Mouse (Mus musculus): ENCODE data around the gene Emc7. TPM values are rescaled to one million over a fixed set of nuclear protein-coding genes. Genes with fewer than 3 reads are reported as not detected.
A peak's percentile ranks its signal among the peaks of the same experiment; 100 is the strongest.

Emc7 gene
- polyA plus RNA-seq, 1 experiment from 2014 or later: 11.5 TPM

DNA sequence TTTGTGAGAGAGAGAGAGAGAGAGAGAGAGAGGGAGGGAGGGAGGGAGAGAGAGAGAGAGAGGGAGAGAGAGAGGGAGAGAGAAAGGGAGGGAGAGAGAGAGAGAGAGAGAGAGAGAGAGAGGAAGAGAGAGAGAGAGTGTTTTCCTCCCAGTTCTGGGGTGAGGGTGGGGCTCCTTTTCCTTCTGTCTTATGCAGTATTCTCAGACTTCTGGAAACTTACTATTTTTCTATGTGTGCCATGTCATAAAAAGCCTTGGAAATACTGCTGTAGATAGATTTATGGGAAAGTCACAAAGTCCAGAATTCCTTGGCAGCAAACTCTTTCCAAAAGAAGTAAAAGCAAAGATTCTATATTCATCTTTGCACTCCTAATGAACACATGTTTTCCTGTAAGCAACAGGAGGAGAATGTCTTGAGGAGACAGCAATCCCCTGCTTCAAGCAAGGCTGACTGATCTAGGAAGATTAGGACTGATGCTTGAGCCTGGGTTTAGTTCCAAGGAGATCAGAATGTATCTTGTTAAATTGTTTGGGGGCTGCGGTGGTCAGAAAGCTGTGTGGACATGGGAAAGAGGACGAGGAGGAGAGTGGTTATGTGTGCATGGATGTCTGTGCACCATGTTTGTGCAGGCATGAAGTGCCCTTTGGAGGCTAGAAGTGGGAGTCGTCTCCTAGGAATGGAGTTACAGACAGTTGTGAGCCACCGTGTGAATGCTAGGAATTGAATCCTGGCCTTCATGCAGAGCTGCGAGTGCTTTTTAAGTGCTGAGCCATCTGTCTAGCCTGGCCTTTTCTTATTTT lies 27.9 kb downstream of the Emc7 start:
- WGBS: 74% methylated on average over 5 of the region's 5 CpGs

DNA sequence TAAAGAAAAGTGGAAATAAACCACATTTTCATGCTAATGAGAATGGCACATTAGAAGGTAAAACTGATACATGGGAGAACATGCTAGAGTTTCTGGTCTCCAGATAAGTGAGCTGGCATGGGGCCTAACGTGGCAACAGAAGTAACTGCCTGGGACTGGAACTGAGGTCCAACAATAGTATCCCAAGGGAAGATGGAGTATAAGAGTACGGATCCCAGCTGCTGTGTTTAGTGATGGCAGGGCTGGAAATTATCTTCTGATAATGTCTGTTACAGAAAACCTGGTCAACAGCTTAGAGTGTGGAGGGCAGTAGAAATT lies 28.5 kb downstream of the Emc7 start:
- Histone ChIP-seq H3K9me3 (no peaks in the 10 kb centered on the region), H3K27me3 (no peaks in the 10 kb centered on the region), H3K4me3 (replicated peaks) (no peak overlapping the region), H3K4me2 (no peak overlapping the region), H3K27ac (no peak overlapping the region), H3K4me1 (no peaks in the 10 kb centered on the region), H3K36me3 (replicated peaks) (no peaks in the 10 kb centered on the region), H3K9ac (no peak overlapping the region)
- WGBS: 71% methylated on average over 2 of the region's 2 CpGs
- no peak for ATAC-seq (ENCODE audit: low FRiP score)

More for the DNA sequence above, 27.9 kb downstream of the Emc7 start:
- H3K4me3 ChIP-seq (replicated peaks): no peak overlapping the region
- no peaks in the 10 kb centered on the region for H3K27me3 ChIP-seq
- H3K9ac ChIP-seq: no peak overlapping the region
- H3K9me3 ChIP-seq: no peaks in the 10 kb centered on the region
- H3K4me1 ChIP-seq: no peaks in the 10 kb centered on the region
- no peaks in the 10 kb centered on the region for H3K36me3 ChIP-seq (replicated peaks)
- no peak overlapping the region for H3K27ac ChIP-seq
- no peak overlapping the region for H3K4me2 ChIP-seq
- no peak for ATAC-seq (ENCODE audit: low FRiP score)

DNA sequence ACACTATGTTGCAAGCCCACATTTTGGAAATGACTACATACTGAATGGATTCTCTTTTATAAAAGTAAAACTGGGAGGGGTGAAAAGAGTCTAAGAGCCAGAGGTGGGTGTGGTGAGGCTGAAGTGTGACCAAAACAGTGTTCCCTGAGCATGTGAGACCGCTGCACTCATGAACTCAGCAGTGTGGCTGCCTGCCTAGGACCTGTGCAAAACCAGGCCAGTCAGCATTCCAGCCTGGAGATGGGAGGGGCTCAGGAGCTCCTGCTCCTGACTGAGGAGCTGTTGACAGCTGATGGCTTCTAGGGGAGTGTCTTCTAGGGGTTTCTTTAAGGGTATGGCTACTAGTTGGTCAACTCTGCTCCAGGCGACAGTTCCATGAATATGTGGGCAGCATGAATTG lies 30.1 kb downstream of the Emc7 start:
- no peak overlapping the region for H3K4me2 ChIP-seq
- no peak overlapping the region for H3K27ac ChIP-seq
- 80% methylated on average over 2 of the region's 2 CpGs for WGBS
- H3K9me3 ChIP-seq: no peaks in the 10 kb centered on the region
- no peaks in the 10 kb centered on the region for H3K36me3 ChIP-seq (replicated peaks)
- H3K4me1 ChIP-seq: no peaks in the 10 kb centered on the region
- no peak overlapping the region for H3K4me3 ChIP-seq (replicated peaks)
- no peaks in the 10 kb centered on the region for H3K27me3 ChIP-seq
- no peak for ATAC-seq (ENCODE audit: low FRiP score)
- no peak overlapping the region for H3K9ac ChIP-seq

DNA sequence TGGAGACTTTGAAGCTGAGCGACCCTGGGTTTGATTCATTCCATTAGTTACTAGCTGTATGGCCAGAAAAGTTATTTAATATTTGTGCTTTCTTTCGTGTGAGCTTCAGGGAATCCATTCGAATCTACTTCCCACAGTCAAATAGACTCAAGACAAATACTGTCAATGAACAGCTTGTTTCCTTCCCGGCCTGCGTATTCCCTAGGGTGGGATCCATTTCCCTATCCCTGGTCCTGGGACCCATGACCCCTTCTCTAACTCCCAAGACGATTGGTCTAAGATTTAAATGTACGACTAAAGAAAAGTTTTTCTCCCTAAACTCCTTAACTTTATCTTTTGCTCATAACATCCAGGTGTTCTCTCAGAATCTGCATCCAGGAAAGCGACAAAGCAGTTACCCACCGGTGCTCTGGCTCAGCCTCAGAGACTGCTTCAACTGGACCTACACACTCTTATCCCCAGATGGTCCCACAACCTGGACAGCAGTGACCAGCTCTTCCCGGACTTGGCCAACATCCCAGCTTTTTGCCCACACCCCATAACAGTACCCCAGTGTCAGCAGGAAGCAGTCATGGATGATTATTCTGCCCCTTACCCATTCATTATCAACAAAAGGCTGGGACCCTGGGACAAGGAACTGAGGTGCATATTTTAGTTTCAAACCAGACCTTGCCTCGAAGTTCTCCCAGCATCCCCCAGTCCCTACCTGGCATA lies 35.8 kb downstream of the Emc7 start:
- no peaks in the 10 kb centered on the region for H3K36me3 ChIP-seq (replicated peaks)
- H3K4me2 ChIP-seq: no peak overlapping the region
- peaks cover 16% of the 10 kb centered on the region for H3K4me1 ChIP-seq
- H3K4me3 ChIP-seq (replicated peaks): no peak overlapping the region
- no peaks in the 10 kb centered on the region for H3K27me3 ChIP-seq
- ATAC-seq (ENCODE audit: low FRiP score): no peak
- no peak overlapping the region for H3K27ac ChIP-seq
- 85% methylated on average over 11 of the region's 11 CpGs for WGBS
- no peaks in the 10 kb centered on the region for H3K9me3 ChIP-seq
- H3K9ac ChIP-seq: no peak overlapping the region

DNA sequence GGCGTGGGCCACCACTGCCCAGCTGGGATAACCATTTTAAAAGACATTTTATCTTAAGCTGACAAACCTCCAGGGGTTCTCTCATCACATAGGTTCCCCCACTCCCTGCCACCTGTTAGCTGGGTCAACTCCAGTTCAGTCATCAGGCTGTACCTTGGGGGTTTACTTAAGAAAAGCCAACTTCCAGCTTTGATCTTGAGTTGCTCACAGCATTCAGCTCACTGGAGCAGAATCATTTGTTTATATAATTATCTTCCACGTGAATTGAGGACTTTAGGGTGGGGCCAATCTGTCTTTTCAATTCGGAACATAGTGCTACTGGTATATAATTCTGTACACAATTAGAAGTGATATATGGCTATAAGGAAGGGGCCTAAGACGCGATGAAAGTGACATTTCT lies 36.8 kb downstream of the Emc7 start:
- H3K4me3 ChIP-seq (replicated peaks): no peak overlapping the region
- peaks cover 16% of the 10 kb centered on the region for H3K4me1 ChIP-seq
- 66% methylated on average over 5 of the region's 5 CpGs for WGBS
- H3K4me2 ChIP-seq: no peak overlapping the region
- no peaks in the 10 kb centered on the region for H3K36me3 ChIP-seq (replicated peaks)
- no peaks in the 10 kb centered on the region for H3K9me3 ChIP-seq
- H3K27me3 ChIP-seq: no peaks in the 10 kb centered on the region
- H3K9ac ChIP-seq: no peak overlapping the region
- H3K27ac ChIP-seq: no peak overlapping the region
- ATAC-seq (ENCODE audit: low FRiP score): no peak

DNA sequence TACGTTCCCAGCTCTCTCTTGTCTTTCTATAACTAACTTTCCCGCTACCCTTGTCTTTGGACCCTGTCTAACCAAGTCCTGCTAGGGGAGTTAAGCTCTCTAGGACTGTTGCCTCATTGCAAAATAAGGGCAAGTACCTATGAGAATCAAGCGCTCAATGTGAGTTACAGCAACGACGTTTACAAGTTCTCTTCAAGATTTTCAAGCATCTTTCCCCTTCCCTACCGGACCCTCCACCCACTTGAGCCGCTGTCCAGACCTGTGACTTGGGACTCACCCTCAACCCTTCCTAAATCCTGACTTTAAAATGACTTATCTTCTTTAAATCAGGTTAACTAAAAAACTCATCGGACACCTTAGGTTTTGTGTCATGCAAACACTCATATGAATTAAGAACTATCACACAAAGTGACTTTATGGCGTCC lies 37.6 kb downstream of the Emc7 start:
- Histone ChIP-seq H3K4me1 (peaks cover 16% of the 10 kb centered on the region), H3K4me2 (peak overlapping the region; percentile 71), H3K4me3 (replicated peaks) (peak overlapping the region; percentile 79), H3K27ac (peak overlapping the region; percentile 96), H3K36me3 (replicated peaks) (no peaks in the 10 kb centered on the region), H3K27me3 (no peaks in the 10 kb centered on the region), H3K9me3 (no peaks in the 10 kb centered on the region), H3K9ac (peak overlapping the region; percentile 88)
- 3% methylated on average over 9 of the region's 9 CpGs for WGBS
- ATAC-seq (ENCODE audit: low FRiP score): peak; percentile 7

DNA sequence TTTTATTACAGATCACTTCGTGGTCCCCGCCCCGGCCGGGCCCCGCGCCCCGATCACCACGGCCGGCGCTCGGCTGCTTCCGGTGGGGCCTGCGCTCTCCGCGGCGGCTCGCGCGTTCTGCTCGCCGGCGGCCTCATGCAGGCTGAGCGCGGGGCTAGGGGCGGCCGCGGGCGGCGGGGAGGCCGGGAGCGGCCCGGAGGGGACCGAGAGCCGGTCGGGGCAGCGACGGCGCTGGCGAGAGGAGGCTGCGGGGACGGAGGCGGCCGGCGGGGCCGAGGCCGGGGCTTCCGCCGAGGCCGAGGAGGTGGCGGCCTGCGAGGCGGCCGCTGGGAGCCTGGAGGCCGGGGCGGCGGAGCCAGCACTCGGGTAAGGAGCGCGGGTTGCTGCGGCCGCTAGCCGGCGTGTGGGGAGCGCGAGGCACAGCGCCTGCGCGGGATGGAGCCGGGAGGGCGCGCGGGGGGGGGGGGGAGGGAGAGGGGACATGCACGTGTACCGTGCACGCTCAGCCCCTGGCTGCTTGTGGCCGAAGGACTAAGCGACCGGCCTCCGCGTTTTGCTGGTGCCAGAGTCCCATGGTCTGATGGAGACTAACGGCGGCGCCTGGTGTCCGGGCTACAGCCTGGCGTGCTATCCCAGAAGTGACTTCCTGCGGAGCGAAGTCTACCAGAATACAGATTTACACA lies 38.2 kb downstream of the Emc7 start, which contains the start of gene Aven:
Gene Aven (plus strand): TSS at position 109 of the 683 bp plus-strand sequence.
- H3K9me3 ChIP-seq: no peaks in the 10 kb centered on the region
- peaks cover 16% of the 10 kb centered on the region for H3K4me1 ChIP-seq
- peak within 1 kb of the TSS; percentile 71 for H3K4me2 ChIP-seq
- peak; percentile 95 for ATAC-seq (ENCODE audit: low FRiP score)
- peak within 1 kb of the TSS; percentile 79 for H3K4me3 ChIP-seq (replicated peaks)
- H3K27me3 ChIP-seq: no peaks in the 10 kb centered on the region
- H3K9ac ChIP-seq: peak within 1 kb of the TSS; percentile 88
- H3K27ac ChIP-seq: peak within 1 kb of the TSS; percentile 96
- no peaks in the 10 kb centered on the region for H3K36me3 ChIP-seq (replicated peaks)
- WGBS: under 1% methylated on average over 62 of the region's 87 CpGs

DNA sequence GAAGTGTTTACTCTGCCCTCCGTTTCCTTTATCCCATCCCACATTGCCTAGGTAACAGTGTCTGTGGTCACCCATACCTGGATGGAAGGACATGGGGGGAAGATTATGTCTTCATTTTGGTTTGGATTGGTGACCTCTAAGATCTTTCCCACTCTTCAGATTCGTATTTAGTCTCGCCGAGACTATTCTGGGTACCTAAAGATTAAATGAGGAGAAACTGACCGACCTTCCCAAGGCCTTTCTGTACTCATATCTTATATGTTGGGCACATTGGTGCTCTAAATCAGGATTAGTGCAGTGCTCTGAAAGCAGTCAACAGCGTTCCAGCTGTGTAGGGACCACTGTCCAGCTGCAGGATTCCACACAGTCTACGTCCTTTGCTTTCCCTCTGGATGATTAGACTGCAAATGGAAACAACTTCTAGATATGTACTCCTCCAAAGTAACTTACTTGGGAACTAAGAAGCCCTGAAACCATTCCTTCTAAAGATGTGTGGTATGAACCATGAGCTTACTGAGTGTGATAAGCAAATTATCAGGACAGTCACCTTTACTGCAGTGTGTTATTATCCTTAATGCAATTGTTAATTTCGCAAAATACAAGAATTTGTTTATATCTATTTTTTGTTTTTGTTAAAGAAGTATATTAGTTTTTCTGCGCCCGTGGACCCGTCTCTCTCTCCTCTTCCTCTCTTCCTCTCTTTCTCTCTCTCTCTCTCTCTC lies 38.9 kb downstream of the Emc7 start:
- Histone ChIP-seq H3K9me3 (no peaks in the 10 kb centered on the region), H3K27me3 (no peaks in the 10 kb centered on the region), H3K4me1 (peaks cover 16% of the 10 kb centered on the region), H3K36me3 (replicated peaks) (no peaks in the 10 kb centered on the region), H3K4me3 (replicated peaks) (peak overlapping the region; percentile 79), H3K4me2 (peak overlapping the region; percentile 71), H3K9ac (peak overlapping the region; percentile 88), H3K27ac (no peak overlapping the region)
- WGBS: 52% methylated on average over 11 of the region's 11 CpGs
- peak; percentile 12; the same call in 1 of the 2 replicates for ATAC-seq (ENCODE audit: low FRiP score)

DNA sequence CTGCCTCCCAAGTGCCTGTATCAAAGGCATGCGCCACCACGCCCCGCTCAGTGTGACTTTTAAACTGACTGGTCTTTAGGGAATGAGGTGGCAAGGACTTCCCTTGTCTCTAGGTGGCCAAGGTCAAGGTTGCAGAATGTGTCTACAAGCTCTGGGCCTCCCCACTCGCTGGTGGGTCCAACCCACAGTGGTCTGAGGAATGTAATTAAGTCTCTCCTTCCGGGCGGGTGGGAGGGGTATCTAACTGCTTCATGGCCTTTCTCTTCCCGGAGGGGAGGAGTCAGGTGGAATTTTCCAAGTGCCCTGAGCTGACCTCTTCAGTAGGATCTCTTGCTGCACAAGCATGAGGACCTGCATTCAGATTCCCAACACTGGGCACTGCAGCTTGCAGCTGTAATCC lies 43.1 kb downstream of the Emc7 start:
- H3K4me3 ChIP-seq (replicated peaks): no peak overlapping the region
- H3K36me3 ChIP-seq (replicated peaks): no peaks in the 10 kb centered on the region
- no peaks in the 10 kb centered on the region for H3K27me3 ChIP-seq
- H3K9me3 ChIP-seq: no peaks in the 10 kb centered on the region
- H3K27ac ChIP-seq: no peak overlapping the region
- H3K4me2 ChIP-seq: no peak overlapping the region
- 67% methylated on average over 7 of the region's 7 CpGs for WGBS
- no peak overlapping the region for H3K9ac ChIP-seq
- peaks cover 8% of the 10 kb centered on the region; the same call in 1 of the 2 replicates for H3K4me1 ChIP-seq
- no peak for ATAC-seq (ENCODE audit: low FRiP score)

DNA sequence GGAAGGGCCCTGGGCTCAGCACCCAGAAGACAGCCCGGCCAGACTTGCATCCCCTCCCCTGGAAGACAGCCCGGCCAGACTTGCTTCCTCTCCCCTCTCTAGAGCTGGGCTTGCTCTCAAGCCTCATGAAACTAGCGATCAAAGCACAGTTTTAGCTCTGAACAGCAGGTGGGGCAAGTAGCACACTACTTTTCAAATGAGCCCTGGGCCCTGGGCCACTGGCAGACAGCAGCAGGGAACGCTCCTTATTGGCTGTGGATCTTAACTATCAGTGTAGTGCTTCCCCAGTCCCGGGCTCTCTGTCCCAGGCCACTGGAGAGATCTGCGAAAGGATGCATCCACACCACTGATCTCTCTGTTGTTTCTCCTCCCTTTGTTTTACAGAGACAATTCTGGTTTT lies 46.4 kb downstream of the Emc7 start:
- peak; percentile 94 for ATAC-seq (ENCODE audit: low FRiP score)
- H3K9me3 ChIP-seq: no peaks in the 10 kb centered on the region
- no peak overlapping the region for H3K9ac ChIP-seq
- no peak overlapping the region for H3K4me3 ChIP-seq (replicated peaks)
- H3K36me3 ChIP-seq (replicated peaks): no peaks in the 10 kb centered on the region
- WGBS: 7% methylated on average over 6 of the region's 6 CpGs
- H3K27ac ChIP-seq: no peak overlapping the region
- H3K4me1 ChIP-seq: peaks cover 2% of the 10 kb centered on the region; the same call in 1 of the 2 replicates
- H3K27me3 ChIP-seq: no peaks in the 10 kb centered on the region
- H3K4me2 ChIP-seq: no peak overlapping the region

DNA sequence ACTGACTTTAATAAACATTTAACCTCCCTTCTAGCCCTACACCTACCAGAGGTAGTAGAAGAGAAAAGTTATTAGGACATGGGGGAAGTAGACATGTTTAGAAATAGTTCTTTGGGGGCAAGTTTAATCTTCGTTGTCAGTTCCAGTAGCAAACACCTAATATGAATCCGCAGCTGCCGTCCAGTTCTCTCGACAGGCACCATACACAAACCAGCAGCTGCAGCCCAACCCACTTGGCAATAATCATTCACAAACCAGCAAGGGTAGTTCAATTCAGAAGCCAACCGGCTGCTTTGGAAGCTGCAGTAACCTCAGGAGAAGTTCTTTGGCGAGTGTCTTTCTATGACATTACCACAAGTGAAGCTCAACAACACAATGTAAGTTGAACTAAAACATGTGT lies 49.2 kb downstream of the Emc7 start:
- Histone ChIP-seq H3K4me2 (no peak overlapping the region), H3K9ac (no peak overlapping the region), H3K9me3 (no peaks in the 10 kb centered on the region), H3K27me3 (no peaks in the 10 kb centered on the region), H3K36me3 (replicated peaks) (no peaks in the 10 kb centered on the region), H3K27ac (no peak overlapping the region), H3K4me3 (replicated peaks) (no peak overlapping the region), H3K4me1 (peaks cover 10% of the 10 kb centered on the region; the same call in 1 of the 2 replicates)
- WGBS: 90% methylated on average over 6 of the region's 6 CpGs
- ATAC-seq (ENCODE audit: low FRiP score): no peak

Measured in forebrain, embryonic 12.5 days (tissue).